Mouse (Mus musculus) hindbrain, embryonic 14.5 days (tissue): ENCODE data around the gene Ptger4. TPM values are rescaled to one million over a fixed set of nuclear protein-coding genes. Genes with fewer than 3 reads are reported as not detected.

ENCODE experiments used
- ATAC-seq: fragments of 200-750 bp; cut with Nextera tagmentation; 2 replicates; pipeline ENCODE4 v1.8.0; 2017; ENCODE audit warnings: moderate number of reproducible peaks, mild to moderate bottlenecking, moderate TSS enrichment, moderate library complexity; ENCODE audit not compliant: low FRiP score
- DNase-seq: peaks from one replicate; pipeline ENCODE4 v3.0.0-alpha.2; 2015; ENCODE audit warnings: low spot score
- H3K27ac ChIP-seq: fragments of 300-500 bp; sonication (generic); 2 replicates; pipeline ENCODE4 v1.5.1; 2014; ENCODE audit warnings: mild to moderate bottlenecking, moderate library complexity
- H3K27me3 ChIP-seq: fragments of 300-500 bp; sonication (generic); 2 replicates; pipeline ENCODE4 v1.6.1; 2014; ENCODE audit warnings: mild to moderate bottlenecking, low read length, mixed read lengths; ENCODE audit not compliant: control insufficient read depth, insufficient read depth
- H3K36me3 ChIP-seq: fragments of 300-500 bp; sonication (generic); replicated peaks from 2 replicates; pipeline ENCODE4 v1.6.1; 2014; ENCODE audit not compliant: control insufficient read depth, insufficient read depth
- H3K4me1 ChIP-seq: fragments of 300-500 bp; sonication (generic); replicated peaks from 2 replicates; pipeline ENCODE4 v1.6.1; 2014; ENCODE audit warnings: antibody characterized with exemption, low read length, mixed read lengths; ENCODE audit not compliant: control insufficient read depth, insufficient read depth
- H3K4me2 ChIP-seq: fragments of 300-500 bp; sonication (generic); replicated peaks from 2 replicates; pipeline ENCODE4 v1.6.1; 2014; ENCODE audit warnings: mild to moderate bottlenecking, moderate library complexity
- H3K4me3 ChIP-seq: fragments of 300-500 bp; sonication (generic); replicated peaks from 2 replicates; pipeline ENCODE4 v1.5.1; 2014; ENCODE audit warnings: mild to moderate bottlenecking, low read length
- H3K9ac ChIP-seq: fragments of 300-500 bp; sonication (generic); 2 replicates; pipeline ENCODE4 v1.6.1; 2014
- H3K9me3 ChIP-seq: fragments of 300-500 bp; sonication (generic); 2 replicates; pipeline ENCODE4 v1.6.1; 2016; ENCODE audit warnings: low read length; ENCODE audit not compliant: control insufficient read depth
- WGBS: fragments of 180-500 bp; shearing (Covaris S2); extraction: QIAGEN DNeasy Blood & Tissue Kit; methylation state at CpG from one replicate; pipeline ENCODE4 v1.1.7; 2014; 5-methylcytosine and 5-hydroxymethylcytosine counted together
- polyA plus RNA-seq: library from polyadenylated mRNA; unstranded; fragments of >200 nt; fragmentation: Nextera tagmentation; extraction: Ambion mirVana; gene quantifications from 2 replicates; pipeline ENCODE4 v1.2.1, GENCODE M21; 2014

Gene Ptger4
- polyA plus RNA-seq, 1 experiment from 2014 or later = 4.1 TPM

GRCm38 (mm10) chr15:5209116-5209515 is 34.9 kb downstream of the Ptger4 start:
- Histone ChIP-seq H3K4me2 (no peak overlapping the region), H3K9ac (no peak overlapping the region), H3K27ac (no peak overlapping the region), H3K4me1 (no peaks in the 10 kb centered on the region), H3K4me3 (no peak overlapping the region), H3K27me3 (no peaks in the 10 kb centered on the region), H3K9me3 (no peaks in the 10 kb centered on the region), H3K36me3 (peaks cover 14% of the 10 kb centered on the region)
- DNase-seq (no peak), ATAC-seq (no peak)
- 98% methylated on average over 3 of the region's 3 CpGs for WGBS

- H3K9ac ChIP-seq = no peak overlapping the region
- no peaks in the 10 kb centered on the region for H3K4me1 ChIP-seq
- H3K27ac ChIP-seq = no peak overlapping the region
- H3K4me3 ChIP-seq = no peak overlapping the region
- no peaks in the 10 kb centered on the region for H3K36me3 ChIP-seq
- H3K9me3 ChIP-seq = 0 out of 2 replicates have a peak, but pooled peaks cover 3% of the 10 kb centered on the region
- no peak for DNase-seq
- no peak overlapping the region for H3K4me2 ChIP-seq
- no peaks in the 10 kb centered on the region for H3K27me3 ChIP-seq
- 93% methylated on average over 9 of the region's 9 CpGs for WGBS
- ATAC-seq = no peak
These were observed 38.8 kb downstream of the Ptger4 start for GRCm38 (mm10) chr15:5205222-5205621.

- no peak for ATAC-seq
- H3K27me3 ChIP-seq = no peaks in the 10 kb centered on the region
- no peak for DNase-seq
- no peak overlapping the region for H3K9ac ChIP-seq
- H3K4me3 ChIP-seq = no peak overlapping the region
- H3K4me2 ChIP-seq = no peak overlapping the region
- H3K9me3 ChIP-seq = no peaks in the 10 kb centered on the region
- H3K27ac ChIP-seq = no peak overlapping the region
- 79% methylated on average over 4 of the region's 4 CpGs for WGBS
- 0 out of 2 replicates have a peak, but pooled peaks cover 12% of the 10 kb centered on the region for H3K36me3 ChIP-seq
- no peaks in the 10 kb centered on the region for H3K4me1 ChIP-seq
These were observed 47.3 kb downstream of the Ptger4 start for GRCm38 (mm10) chr15:5196691-5197090.

GRCm38 (mm10) chr15:5195987-5196514 is 47.9 kb downstream of the Ptger4 start:
- H3K9me3 ChIP-seq = no peaks in the 10 kb centered on the region
- no peak for ATAC-seq
- WGBS = 64% methylated on average over 4 of the region's 4 CpGs
- no peaks in the 10 kb centered on the region for H3K27me3 ChIP-seq
- H3K4me3 ChIP-seq = no peak overlapping the region
- no peak overlapping the region for H3K4me2 ChIP-seq
- no peaks in the 10 kb centered on the region for H3K4me1 ChIP-seq
- H3K9ac ChIP-seq = no peak overlapping the region
- H3K36me3 ChIP-seq = peaks cover 18% of the 10 kb centered on the region; the same call in 1 of the 2 replicates
- DNase-seq = no peak
- no peak overlapping the region for H3K27ac ChIP-seq

GRCm38 (mm10) chr15:5194931-5195330 is 49.1 kb downstream of the Ptger4 start:
- H3K27ac ChIP-seq = no peak overlapping the region
- H3K27me3 ChIP-seq = no peaks in the 10 kb centered on the region
- 92% methylated on average over 9 of the region's 9 CpGs for WGBS
- H3K4me1 ChIP-seq = no peaks in the 10 kb centered on the region
- ATAC-seq (no peak), DNase-seq (no peak)
- no peak overlapping the region for H3K4me3 ChIP-seq
- no peaks in the 10 kb centered on the region for H3K9me3 ChIP-seq
- H3K36me3 ChIP-seq = peaks cover 29% of the 10 kb centered on the region
- H3K9ac ChIP-seq = no peak overlapping the region
- H3K4me2 ChIP-seq = no peak overlapping the region

GRCm38 (mm10) chr15:5194446-5194845 is 49.5 kb downstream of the Ptger4 start:
- Histone ChIP-seq H3K4me3 (no peak overlapping the region), H3K9me3 (no peaks in the 10 kb centered on the region), H3K27ac (no peak overlapping the region), H3K36me3 (peaks cover 31% of the 10 kb centered on the region), H3K4me2 (no peak overlapping the region), H3K27me3 (no peaks in the 10 kb centered on the region), H3K4me1 (no peaks in the 10 kb centered on the region), H3K9ac (no peak overlapping the region)
- ATAC-seq (no peak), DNase-seq (no peak)
- WGBS = 94% methylated on average over 6 of the region's 6 CpGs

GRCm38 (mm10) chr15:5193833-5194232 is 50.2 kb downstream of the Ptger4 start:
- Histone ChIP-seq H3K4me1 (no peaks in the 10 kb centered on the region), H3K9me3 (no peaks in the 10 kb centered on the region), H3K4me2 (no peak overlapping the region), H3K27me3 (no peaks in the 10 kb centered on the region), H3K27ac (no peak overlapping the region), H3K4me3 (no peak overlapping the region), H3K9ac (no peak overlapping the region), H3K36me3 (peaks cover 26% of the 10 kb centered on the region)
- 84% methylated on average over 3 of the region's 3 CpGs for WGBS
- DNase-seq (peak; percentile 32), ATAC-seq (no peak; the same call in 1 of the 2 replicates)

- H3K9ac ChIP-seq = no peak overlapping the region
- peaks cover 26% of the 10 kb centered on the region for H3K36me3 ChIP-seq
- no peak overlapping the region for H3K4me2 ChIP-seq
- no peak for ATAC-seq
- H3K27ac ChIP-seq = no peak overlapping the region
- WGBS = 69% methylated on average over 10 of the region's 10 CpGs
- DNase-seq = no peak
- H3K27me3 ChIP-seq = no peaks in the 10 kb centered on the region
- H3K4me3 ChIP-seq = no peak overlapping the region
- H3K9me3 ChIP-seq = no peaks in the 10 kb centered on the region
- peaks cover 8% of the 10 kb centered on the region; the same call in 1 of the 2 replicates for H3K4me1 ChIP-seq
These were observed 54.4 kb downstream of the Ptger4 start for GRCm38 (mm10) chr15:5189504-5190093.

- Histone ChIP-seq H3K9me3 (no peaks in the 10 kb centered on the region), H3K27ac (no peak overlapping the region), H3K27me3 (no peaks in the 10 kb centered on the region), H3K4me3 (no peak overlapping the region), H3K4me2 (no peak overlapping the region), H3K9ac (no peak overlapping the region), H3K36me3 (peaks cover 26% of the 10 kb centered on the region), H3K4me1 (peaks cover 13% of the 10 kb centered on the region; the same call in 1 of the 2 replicates)
- DNase-seq = no peak
- no peak for ATAC-seq
- 89% methylated on average over 1 of the region's 1 CpGs for WGBS
These were observed 56.0 kb downstream of the Ptger4 start for GRCm38 (mm10) chr15:5188029-5188428.
